Comparison of ENCODE assay signal across 8 mouse cellular contexts in genomic region chr9:67758686-67759085, GRCm38 (mm10). TPM values are rescaled to one million over a fixed set of nuclear protein-coding genes. Genes with fewer than 3 reads are reported as not detected.
DNase-seq lines count a peak whose midpoint lies in the region; ATAC-seq lines count a peak whose summit lies in the region.

No protein-coding gene starts in this region.

- no peaks in the 10 kb centered on the region for H3K9me3 ChIP-seq in forebrain, embryonic 14.5 days (replicated peaks; ENCODE audit: control insufficient read depth, low read length)

- peaks cover 8% of the 10 kb centered on the region; the same call in 1 of the 2 replicates for H3K4me1 ChIP-seq in forebrain, embryonic 14.5 days (ENCODE audit: control insufficient read depth, insufficient read depth, low read length)

- peaks cover 7% of the 10 kb centered on the region; the same call in 1 of the 2 replicates for H3K27me3 ChIP-seq in forebrain, embryonic 14.5 days (replicated peaks; ENCODE audit: control insufficient read depth, insufficient read depth, low read length)

- no peaks in the 10 kb centered on the region for H3K36me3 ChIP-seq in forebrain, embryonic 14.5 days (ENCODE audit: control insufficient read depth, insufficient read depth, low read length)

- intact Hi-C loops in heart, postnatal 25 days (cut with DNase I): loop anchor here (1.0 to 5.0 kb wide), 2 partner anchors 44 to 119 kb away; no protein-coding TSS in a partner anchor

- no peak overlapping the region for H3K27ac ChIP-seq in forebrain, embryonic 14.5 days (ENCODE audit: low read depth, low read length)

- WGBS in forebrain, embryonic 14.5 days: 4% methylated on average over 9 of the region's 9 CpGs

- H3K4me2 ChIP-seq in forebrain, embryonic 14.5 days (ENCODE audit: low read length): peak overlapping the region; percentile 67

- peak overlapping the region; percentile 62; the same call in 1 of the 2 replicates for H3K4me3 ChIP-seq in forebrain, embryonic 14.5 days (ENCODE audit: low read depth, low read length)

- DNase-seq in heart, adult 11 months: peak; percentile 89
- DNase-seq in heart, postnatal 25 days (ENCODE audit: low spot score): no peak
- peak; percentile 55 for DNase-seq in cerebellum, adult 11-12 months
- peak; percentile 84 for DNase-seq in forebrain, embryonic 14.5 days (ENCODE audit: low spot score)
- peak; percentile 77 for DNase-seq in heart, postnatal 4 days
- DNase-seq in kidney, postnatal 4 days: peak; percentile 74 to 77
- peak; percentile 82 for DNase-seq in lung, postnatal 10 days
- DNase-seq in right cerebral cortex, adult 18-20 months: peak; percentile 64

- H3K9ac ChIP-seq in forebrain, embryonic 14.5 days (ENCODE audit: low read length): no peak overlapping the region

- peak; percentile 54; the same call in 1 of the 2 replicates for ATAC-seq in forebrain, embryonic 14.5 days

RNA-seq across cellular contexts. Expression of gene C2cd4b, which starts 0.6 kb away (rescaled TPM):
- 1 to 10 TPM; 1.6 to 1.9 TPM for total RNA-seq in heart, postnatal 25 days (2021)
- 0.41 and 0.48 TPM in 2 replicates for polyA plus RNA-seq in forebrain, embryonic 14.5 days (2014; fragmentation: Nextera tagmentation; extraction: Ambion mirVana)
- 1 to 10 TPM in 1 of 2 experiments, under 1 TPM in 1; 0.92 to 1.4 TPM for total RNA-seq in heart, postnatal 4 days (2021)
